Mouse (Mus musculus): ENCODE measurements around the gene Rasgrp3. TPM values are rescaled to one million over a fixed set of nuclear protein-coding genes. Genes with fewer than 3 reads are reported as not detected.

The Rasgrp3 gene
- polyA plus RNA-seq, 1 experiment from 2014 or later, result 5.1 TPM

DNA sequence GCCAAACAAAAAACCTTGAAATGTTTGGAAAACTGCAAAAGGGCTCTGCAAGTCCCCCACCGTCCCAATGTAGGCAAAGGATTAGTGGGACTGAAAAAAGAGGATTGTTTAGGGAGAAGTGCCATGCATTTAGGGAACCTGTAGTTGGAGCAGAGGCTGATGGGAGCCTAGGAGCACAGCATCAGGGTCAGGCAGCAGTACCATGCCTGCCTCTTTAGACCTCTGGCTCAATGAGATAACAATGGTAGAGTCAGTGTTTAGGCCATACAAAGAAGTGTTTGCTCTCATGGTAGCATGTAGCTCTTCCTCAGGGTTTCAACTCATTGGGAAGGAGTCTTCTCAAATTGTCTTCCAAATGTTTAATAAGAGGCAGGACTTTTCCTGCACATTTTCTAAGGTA is 40.3 kb downstream of the Rasgrp3 start:
- WGBS, result 48% methylated on average over 1 of the region's 1 CpGs
- no peaks in the 10 kb centered on the region for H3K9me3 ChIP-seq
- H3K4me2 ChIP-seq (replicated peaks), result no peak overlapping the region
- H3K4me1 ChIP-seq, result 0 out of 2 replicates have a peak, but pooled peaks cover 4% of the 10 kb centered on the region
- H3K27me3 ChIP-seq, result no peaks in the 10 kb centered on the region
- ATAC-seq (replicated peaks), result no peak
- H3K4me3 ChIP-seq, result no peak overlapping the region
- no peak overlapping the region for H3K27ac ChIP-seq (replicated peaks)
- H3K9ac ChIP-seq (replicated peaks), result no peak overlapping the region
- H3K36me3 ChIP-seq, result no peaks in the 10 kb centered on the region

DNA sequence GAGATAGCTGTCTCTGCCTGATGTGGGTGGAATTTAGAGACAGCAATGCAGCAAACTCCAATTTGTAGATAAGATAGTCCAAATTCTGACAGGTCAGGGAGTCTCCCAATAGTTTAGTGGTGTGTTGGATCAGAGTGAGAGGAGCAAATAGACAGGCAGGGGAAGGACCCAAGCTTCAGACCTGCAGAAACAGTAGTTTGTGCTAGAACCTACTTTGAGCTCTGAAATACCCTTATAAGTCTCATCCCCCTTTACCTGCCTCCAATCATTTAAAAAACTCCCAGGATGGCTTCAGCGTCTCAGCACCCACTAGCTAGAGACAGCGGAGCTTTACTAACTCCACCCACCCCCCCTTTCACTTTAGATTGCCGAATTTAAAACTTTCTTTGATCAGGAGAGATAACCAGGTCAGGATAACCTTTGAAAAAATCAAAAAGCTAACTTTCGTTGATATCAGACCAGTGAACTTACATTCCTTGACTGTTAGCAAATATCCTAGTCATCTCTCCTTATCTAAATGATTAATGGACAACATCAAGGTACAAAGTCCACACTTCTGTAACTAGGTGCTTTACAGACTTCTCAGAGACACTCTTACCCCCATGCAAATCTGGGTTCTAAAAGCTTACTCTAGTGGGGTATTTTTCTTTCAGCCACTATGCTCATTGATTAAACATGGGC is 41.2 kb downstream of the Rasgrp3 start:
- 87% methylated on average over 4 of the region's 4 CpGs for WGBS
- Histone ChIP-seq H3K9ac (replicated peaks) (no peak overlapping the region), H3K4me2 (replicated peaks) (no peak overlapping the region), H3K27ac (replicated peaks) (no peak overlapping the region), H3K4me1 (0 out of 2 replicates have a peak, but pooled peaks cover 4% of the 10 kb centered on the region), H3K27me3 (no peaks in the 10 kb centered on the region), H3K36me3 (no peaks in the 10 kb centered on the region), H3K9me3 (no peaks in the 10 kb centered on the region), H3K4me3 (no peak overlapping the region)
- ATAC-seq (replicated peaks), result no peak

DNA sequence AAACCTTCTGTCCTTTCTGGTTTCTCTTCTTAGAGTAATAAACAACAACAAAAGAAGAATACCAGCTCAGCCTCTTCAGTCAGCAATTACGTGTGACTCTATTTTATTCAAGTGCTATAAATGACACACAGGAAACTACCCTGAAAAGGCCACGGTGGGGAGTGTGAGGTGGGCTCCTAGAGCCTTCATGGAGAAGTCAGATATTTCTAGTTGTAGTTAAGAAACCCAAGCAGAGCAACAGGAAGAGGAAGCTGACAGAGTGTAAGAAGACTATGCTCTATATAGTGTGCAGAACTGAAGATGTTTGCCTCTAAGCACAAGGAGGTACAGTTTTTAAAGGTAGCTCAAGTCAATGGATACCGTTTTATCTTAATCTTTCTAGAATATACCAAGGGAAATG is 42.0 kb downstream of the Rasgrp3 start:
- H3K27ac ChIP-seq (replicated peaks), result no peak overlapping the region
- H3K4me2 ChIP-seq (replicated peaks), result no peak overlapping the region
- no peaks in the 10 kb centered on the region for H3K27me3 ChIP-seq
- 74% methylated on average over 3 of the region's 3 CpGs for WGBS
- H3K4me3 ChIP-seq, result no peak overlapping the region
- H3K4me1 ChIP-seq, result 0 out of 2 replicates have a peak, but pooled peaks cover 4% of the 10 kb centered on the region
- no peaks in the 10 kb centered on the region for H3K36me3 ChIP-seq
- H3K9me3 ChIP-seq, result no peaks in the 10 kb centered on the region
- no peak overlapping the region for H3K9ac ChIP-seq (replicated peaks)
- ATAC-seq (replicated peaks), result no peak

DNA sequence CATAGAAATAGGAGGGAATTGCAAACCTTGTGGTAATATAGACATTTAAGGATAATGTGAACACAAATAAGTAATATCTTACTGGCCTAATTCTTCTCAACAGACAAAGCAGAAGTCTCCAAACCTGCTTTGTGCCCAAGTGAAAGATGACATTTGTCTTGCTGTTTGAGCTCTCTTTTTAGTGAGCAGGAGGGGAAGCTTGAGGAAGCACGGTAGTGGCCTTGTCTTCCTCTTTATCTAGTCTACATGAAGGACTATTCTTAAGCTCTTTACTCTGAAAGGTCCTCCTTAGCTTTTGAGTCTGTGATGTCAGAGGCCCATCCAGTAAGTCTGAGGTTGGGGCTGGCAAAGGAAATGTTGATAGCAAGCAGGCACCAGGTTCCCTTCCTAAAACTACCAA is 43.1 kb downstream of the Rasgrp3 start:
- Histone ChIP-seq H3K9ac (replicated peaks) (no peak overlapping the region), H3K4me1 (no peaks in the 10 kb centered on the region), H3K27ac (replicated peaks) (no peak overlapping the region), H3K9me3 (no peaks in the 10 kb centered on the region), H3K4me3 (no peak overlapping the region), H3K27me3 (no peaks in the 10 kb centered on the region), H3K36me3 (no peaks in the 10 kb centered on the region), H3K4me2 (replicated peaks) (no peak overlapping the region)
- 80% methylated on average over 1 of the region's 1 CpGs for WGBS
- no peak for ATAC-seq (replicated peaks)

DNA sequence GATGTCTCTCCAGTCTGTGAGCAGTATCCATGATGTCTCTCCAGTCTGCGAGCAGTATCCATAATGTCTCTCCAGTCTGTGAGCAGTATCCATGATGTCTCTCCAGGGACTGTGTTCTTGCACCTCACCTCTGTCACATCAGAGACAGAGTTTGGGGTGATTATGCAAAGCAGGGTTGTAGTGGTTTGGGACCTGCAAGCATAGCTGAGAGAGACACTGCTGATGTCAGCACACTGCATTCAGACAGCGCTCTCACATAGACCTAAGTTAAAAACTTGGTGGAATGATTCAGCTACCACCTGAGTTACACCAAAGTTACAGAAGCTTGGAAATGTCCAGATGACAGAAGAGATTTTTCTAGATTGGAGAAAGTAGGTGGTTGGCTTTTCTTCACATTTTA is 44.0 kb downstream of the Rasgrp3 start:
- no peak overlapping the region for H3K27ac ChIP-seq (replicated peaks)
- no peaks in the 10 kb centered on the region for H3K36me3 ChIP-seq
- H3K4me2 ChIP-seq (replicated peaks), result no peak overlapping the region
- 96% methylated on average over 2 of the region's 2 CpGs for WGBS
- ATAC-seq (replicated peaks), result no peak
- no peak overlapping the region for H3K9ac ChIP-seq (replicated peaks)
- H3K4me1 ChIP-seq, result no peaks in the 10 kb centered on the region
- no peak overlapping the region for H3K4me3 ChIP-seq
- no peaks in the 10 kb centered on the region for H3K27me3 ChIP-seq
- H3K9me3 ChIP-seq, result no peaks in the 10 kb centered on the region

DNA sequence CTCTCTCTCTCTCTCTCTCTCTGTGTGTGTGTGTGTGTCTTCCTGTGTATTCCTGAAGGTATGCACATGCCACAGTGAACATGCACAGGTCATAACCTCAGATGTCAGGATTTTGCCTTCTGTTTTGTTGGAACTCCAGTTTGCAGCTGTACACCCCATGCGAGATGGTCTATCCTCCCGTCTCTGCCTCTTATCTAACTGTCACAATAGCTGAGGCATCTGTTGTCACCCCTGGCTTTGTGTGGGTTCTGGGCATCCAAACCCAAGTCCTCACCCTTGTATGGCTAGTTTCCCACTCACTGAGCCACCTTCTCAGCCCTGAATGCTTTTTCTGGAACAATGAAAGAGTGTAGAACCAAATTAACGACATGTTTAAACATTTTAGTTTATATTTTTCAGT is 44.7 kb downstream of the Rasgrp3 start:
- no peak overlapping the region for H3K9ac ChIP-seq (replicated peaks)
- H3K27ac ChIP-seq (replicated peaks), result no peak overlapping the region
- H3K9me3 ChIP-seq, result no peaks in the 10 kb centered on the region
- no peaks in the 10 kb centered on the region for H3K36me3 ChIP-seq
- no peak for ATAC-seq (replicated peaks)
- no peaks in the 10 kb centered on the region for H3K27me3 ChIP-seq
- H3K4me1 ChIP-seq, result no peaks in the 10 kb centered on the region
- WGBS, result 75% methylated on average over 3 of the region's 3 CpGs
- H3K4me3 ChIP-seq, result no peak overlapping the region
- no peak overlapping the region for H3K4me2 ChIP-seq (replicated peaks)

DNA sequence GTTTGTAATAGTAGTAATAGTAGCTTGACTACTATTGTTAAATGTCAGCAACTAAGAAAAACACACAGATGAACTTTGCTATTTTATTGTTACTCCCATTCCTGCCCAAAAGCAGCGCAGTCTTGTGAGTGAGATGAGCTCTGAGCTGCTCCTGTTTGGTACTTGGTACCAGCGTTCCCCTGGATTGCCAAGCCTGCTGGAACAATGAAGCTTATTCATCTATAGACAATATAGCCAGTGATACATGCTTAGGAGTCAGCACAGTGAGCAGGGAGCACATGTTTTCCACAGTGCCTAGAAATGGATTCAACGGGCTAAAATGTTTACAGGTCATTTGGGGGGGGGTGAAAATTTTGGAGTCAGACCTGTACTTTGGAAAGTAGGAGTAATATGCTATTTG is 50.5 kb downstream of the Rasgrp3 start:
- Histone ChIP-seq H3K27me3 (no peaks in the 10 kb centered on the region), H3K9me3 (no peaks in the 10 kb centered on the region), H3K4me2 (replicated peaks) (no peak overlapping the region), H3K4me1 (no peaks in the 10 kb centered on the region), H3K36me3 (no peaks in the 10 kb centered on the region), H3K9ac (replicated peaks) (no peak overlapping the region), H3K4me3 (no peak overlapping the region), H3K27ac (replicated peaks) (no peak overlapping the region)
- 64% methylated on average over 3 of the region's 3 CpGs for WGBS
- ATAC-seq (replicated peaks), result no peak

DNA sequence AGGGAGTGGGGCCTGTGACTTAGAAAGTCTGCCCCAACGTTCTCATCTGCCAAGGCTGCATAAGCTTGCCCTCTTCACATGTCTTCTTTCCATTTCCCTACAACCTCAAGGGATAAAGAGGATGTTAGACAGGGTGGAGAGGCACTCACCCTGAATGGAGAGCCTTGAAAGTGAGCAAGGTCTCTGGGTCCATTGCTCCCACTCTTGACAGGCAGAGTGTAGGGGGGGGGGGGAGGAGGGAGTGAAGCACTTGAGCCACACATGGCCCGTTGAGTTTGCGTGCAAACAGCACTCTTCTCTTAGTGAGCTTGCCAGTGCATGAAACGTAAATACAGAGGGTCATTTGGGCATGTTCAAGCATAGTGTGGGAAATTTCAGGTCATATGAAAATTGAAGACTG is 59.5 kb downstream of the Rasgrp3 start:
- Histone ChIP-seq H3K4me3 (no peak overlapping the region), H3K36me3 (no peaks in the 10 kb centered on the region), H3K9ac (replicated peaks) (no peak overlapping the region), H3K27ac (replicated peaks) (no peak overlapping the region), H3K4me2 (replicated peaks) (no peak overlapping the region), H3K9me3 (no peaks in the 10 kb centered on the region), H3K4me1 (no peaks in the 10 kb centered on the region), H3K27me3 (no peaks in the 10 kb centered on the region)
- no peak for ATAC-seq (replicated peaks)
- WGBS, result 76% methylated on average over 4 of the region's 4 CpGs

DNA sequence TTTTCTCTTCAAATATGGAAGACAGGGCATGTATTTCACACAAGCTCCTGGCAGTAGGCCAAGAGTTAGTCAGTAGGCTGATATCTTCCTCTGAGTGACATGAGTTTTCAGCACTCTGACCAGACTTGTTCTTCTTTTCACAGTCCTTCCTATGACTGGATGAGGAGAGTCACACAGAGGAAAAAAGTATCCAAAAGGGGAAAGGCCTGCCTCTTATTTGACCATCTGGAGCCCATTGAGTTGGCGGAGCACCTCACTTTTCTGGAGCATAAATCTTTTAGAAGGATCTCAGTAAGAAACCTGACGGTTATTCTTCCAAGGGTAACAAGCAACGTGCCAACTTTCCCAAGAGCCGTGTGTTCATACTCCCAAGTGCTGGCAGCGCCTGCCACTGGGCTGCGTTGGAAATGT is 62.5 kb downstream of the Rasgrp3 start:
- Histone ChIP-seq H3K4me1 (no peaks in the 10 kb centered on the region), H3K27ac (replicated peaks) (no peak overlapping the region), H3K9me3 (no peaks in the 10 kb centered on the region), H3K4me3 (no peak overlapping the region), H3K36me3 (no peaks in the 10 kb centered on the region), H3K9ac (replicated peaks) (no peak overlapping the region), H3K27me3 (no peaks in the 10 kb centered on the region), H3K4me2 (replicated peaks) (no peak overlapping the region)
- no peak for ATAC-seq (replicated peaks)
- 79% methylated on average over 6 of the region's 6 CpGs for WGBS

DNA sequence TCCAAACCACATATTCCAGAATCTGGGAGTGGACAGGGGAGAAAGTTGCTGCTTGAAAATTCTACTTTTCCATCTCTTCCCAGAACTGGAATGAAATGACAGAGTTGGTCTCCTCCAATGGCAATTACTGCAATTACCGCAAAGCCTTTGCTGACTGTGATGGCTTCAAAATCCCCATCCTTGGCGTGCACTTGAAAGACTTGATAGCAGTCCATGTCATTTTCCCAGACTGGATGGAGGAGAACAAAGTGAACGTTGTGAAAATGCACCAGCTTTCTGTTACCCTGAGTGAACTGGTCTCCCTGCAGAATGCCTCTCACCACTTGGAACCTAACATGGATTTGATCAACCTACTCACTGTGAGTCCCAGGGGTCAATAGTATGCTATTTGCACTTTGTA is 67.3 kb downstream of the Rasgrp3 start:
- no peak overlapping the region for H3K4me2 ChIP-seq (replicated peaks)
- no peak overlapping the region for H3K9ac ChIP-seq (replicated peaks)
- H3K4me1 ChIP-seq, result no peaks in the 10 kb centered on the region
- H3K9me3 ChIP-seq, result no peaks in the 10 kb centered on the region
- H3K27me3 ChIP-seq, result no peaks in the 10 kb centered on the region
- H3K27ac ChIP-seq (replicated peaks), result no peak overlapping the region
- 88% methylated on average over 3 of the region's 3 CpGs for WGBS
- no peaks in the 10 kb centered on the region for H3K36me3 ChIP-seq
- no peak overlapping the region for H3K4me3 ChIP-seq
- ATAC-seq (replicated peaks), result no peak

DNA sequence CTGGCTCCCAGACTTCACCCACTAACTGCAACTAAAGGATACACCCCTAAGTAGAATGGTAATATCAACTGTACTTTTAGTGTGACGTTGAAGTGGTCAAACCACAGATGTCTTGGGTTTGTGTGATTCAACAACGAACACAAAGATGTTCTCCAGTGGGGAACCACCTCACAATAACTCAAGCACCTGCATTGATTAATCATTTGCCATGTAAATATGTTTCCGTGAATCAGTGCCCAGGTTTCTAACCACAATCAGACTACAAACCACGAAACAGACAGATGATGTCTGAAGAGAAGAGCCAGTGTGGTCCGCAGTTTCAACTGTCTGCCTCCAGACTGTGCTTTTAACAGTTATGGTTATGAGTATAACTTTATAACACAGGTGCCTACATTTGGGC is 69.4 kb downstream of the Rasgrp3 start:
- Histone ChIP-seq H3K9me3 (no peaks in the 10 kb centered on the region), H3K27ac (replicated peaks) (no peak overlapping the region), H3K9ac (replicated peaks) (no peak overlapping the region), H3K27me3 (no peaks in the 10 kb centered on the region), H3K4me3 (no peak overlapping the region), H3K4me1 (no peaks in the 10 kb centered on the region), H3K4me2 (replicated peaks) (no peak overlapping the region), H3K36me3 (no peaks in the 10 kb centered on the region)
- no peak for ATAC-seq (replicated peaks)
- WGBS, result 90% methylated on average over 5 of the region's 5 CpGs

DNA sequence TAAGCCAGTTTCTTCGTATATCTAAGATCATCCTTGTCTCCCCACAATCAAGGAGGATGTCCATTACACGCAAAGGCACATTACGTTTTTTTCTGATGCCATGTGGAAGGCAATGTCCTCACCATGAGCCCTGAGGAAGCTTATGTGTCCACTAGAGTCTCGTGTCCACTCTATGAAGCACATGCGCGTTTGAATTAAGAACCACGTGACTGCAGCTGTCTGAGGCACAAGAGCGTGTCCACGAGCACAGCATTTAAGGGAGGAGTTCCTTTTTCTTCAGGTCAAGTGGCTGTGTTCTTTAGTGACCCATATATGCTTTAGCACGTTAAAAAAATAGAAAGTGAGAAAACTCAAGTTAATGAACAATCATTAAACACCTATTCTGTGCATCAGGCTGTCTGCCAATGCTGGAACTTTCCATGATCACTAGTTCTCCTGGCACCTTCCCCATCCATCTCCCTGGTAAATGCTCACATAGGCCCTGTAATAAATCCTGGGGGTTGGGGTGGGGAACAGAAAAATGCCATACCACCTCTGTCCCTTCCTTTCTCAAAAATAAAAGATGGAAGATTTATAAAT is 70.5 kb downstream of the Rasgrp3 start:
- ATAC-seq (replicated peaks), result no peak
- WGBS, result 94% methylated on average over 10 of the region's 10 CpGs
- Histone ChIP-seq H3K9me3 (no peaks in the 10 kb centered on the region), H3K9ac (replicated peaks) (no peak overlapping the region), H3K27me3 (no peaks in the 10 kb centered on the region), H3K36me3 (no peaks in the 10 kb centered on the region), H3K27ac (replicated peaks) (no peak overlapping the region), H3K4me3 (no peak overlapping the region), H3K4me2 (replicated peaks) (no peak overlapping the region), H3K4me1 (no peaks in the 10 kb centered on the region)

All from forebrain, embryonic 15.5 days (tissue).